Mouse (Mus musculus) ovary, postnatal 14 days (tissue): ENCODE results near the gene Vmn1r236.

ENCODE experiments used
- DNase-seq: peaks from one replicate; pipeline ENCODE4 v3.0.0; 2022; ENCODE audit warnings: low spot score

Gene Vmn1r236

GRCm38 (mm10) chr17:21282642-21283041 is at the start of gene Vmn1r236:
Gene Vmn1r236 (plus strand): TSS chr17:21282942.
- no peak for DNase-seq

- no peak for DNase-seq
These were observed 26.6 kb upstream of the Vmn1r236 start, which contains the start of gene Vmn1r235 for GRCm38 (mm10) chr17:21256111-21256510. Gene Vmn1r235 (plus strand): TSS chr17:21256411.

GRCm38 (mm10) chr17:21272103-21272502 is 10.6 kb upstream of the Vmn1r236 start:
- DNase-seq = peak; percentile 34

GRCm38 (mm10) chr17:21284395-21284794 is 1.7 kb downstream of the Vmn1r236 start:
- DNase-seq = no peak

- DNase-seq = no peak
These were observed 7.0 kb downstream of the Vmn1r236 start for GRCm38 (mm10) chr17:21289695-21290094.

- no peak for DNase-seq
These were observed 28.8 kb downstream of the Vmn1r236 start, which contains the start of gene Vmn1r237 for GRCm38 (mm10) chr17:21311565-21311964. Gene Vmn1r237 (plus strand): TSS chr17:21311865.
